Mouse (Mus musculus): Measurements from ENCODE around the gene Npy1r. TPM values are rescaled to one million over a fixed set of nuclear protein-coding genes. Genes with fewer than 3 reads are reported as not detected.

The Npy1r gene
- 0.33 and 0.55 TPM in 2 replicates for polyA plus RNA-seq (2012; rRNA removed)

- TF ChIP-seq CTCF (IDR thresholded peaks at IDR 0.05; ENCODE audit: control insufficient read depth, insufficient read depth, insufficient replicate concordance, low read depth, low read length) (no peak), POLR2A (IDR thresholded peaks at IDR 0.05; ENCODE audit: control insufficient read depth, low read depth, low read length) (no peak)
- no peaks in the 10 kb centered on the region for H3K36me3 ChIP-seq (ENCODE audit: control insufficient read depth, insufficient read depth, low read length)
- peak within 1 kb of the TSS; percentile 17 for H3K4me3 ChIP-seq (ENCODE audit: control insufficient read depth, low read depth, low read length)
- no peaks in the 10 kb centered on the region; the same call in 1 of the 2 replicates for H3K4me1 ChIP-seq (ENCODE audit: control insufficient read depth, insufficient read depth, low read length)
- H3K27ac ChIP-seq (ENCODE audit: control insufficient read depth, insufficient read depth, low read depth, low read length) = no peak within 1 kb of the TSS
- no peaks in the 10 kb centered on the region for H3K27me3 ChIP-seq (ENCODE audit: control insufficient read depth, insufficient read depth, low read length)
Observed at GRCm38 (mm10) chr8:66696970-66697843, at the start of gene Npy1r. TSS of gene Npy1r (plus strand) at chr8:66697192.

GRCm38 (mm10) chr8:66681261-66681660 lies 15.7 kb upstream of the Npy1r start:
- Histone ChIP-seq H3K36me3 (ENCODE audit: control insufficient read depth, insufficient read depth, low read length) (no peaks in the 10 kb centered on the region), H3K4me3 (ENCODE audit: control insufficient read depth, low read depth, low read length) (no peak overlapping the region), H3K27ac (ENCODE audit: control insufficient read depth, insufficient read depth, low read depth, low read length) (no peak overlapping the region), H3K4me1 (ENCODE audit: control insufficient read depth, insufficient read depth, low read length) (no peaks in the 10 kb centered on the region), H3K27me3 (ENCODE audit: control insufficient read depth, insufficient read depth, low read length) (no peaks in the 10 kb centered on the region)
- no peak for TF ChIP-seq CTCF (IDR thresholded peaks at IDR 0.05; ENCODE audit: control insufficient read depth, insufficient read depth, insufficient replicate concordance, low read depth, low read length)
- TF ChIP-seq POLR2A (IDR thresholded peaks at IDR 0.05; ENCODE audit: control insufficient read depth, low read depth, low read length) = no peak

- no peak within 1 kb of the TSS for H3K27ac ChIP-seq (ENCODE audit: control insufficient read depth, insufficient read depth, low read depth, low read length)
- peaks cover 2% of the 10 kb centered on the region; the same call in 1 of the 2 replicates for H3K4me1 ChIP-seq (ENCODE audit: control insufficient read depth, insufficient read depth, low read length)
- H3K36me3 ChIP-seq (ENCODE audit: control insufficient read depth, insufficient read depth, low read length) = no peaks in the 10 kb centered on the region
- no peak within 1 kb of the TSS; the same call in 1 of the 2 replicates for H3K4me3 ChIP-seq (ENCODE audit: control insufficient read depth, low read depth, low read length)
- TF ChIP-seq POLR2A (IDR thresholded peaks at IDR 0.05; ENCODE audit: control insufficient read depth, low read depth, low read length) = no peak
- TF ChIP-seq CTCF (IDR thresholded peaks at IDR 0.05; ENCODE audit: control insufficient read depth, insufficient read depth, insufficient replicate concordance, low read depth, low read length) = no peak
- peaks cover 3% of the 10 kb centered on the region for H3K27me3 ChIP-seq (ENCODE audit: control insufficient read depth, insufficient read depth, low read length)
Observed at GRCm38 (mm10) chr8:66687511-66688329, 9.3 kb upstream of the Npy1r start, which contains the start of gene Npy5r. TSS of gene Npy5r (minus strand) at chr8:66688128.

GRCm38 (mm10) chr8:66688395-66688794 lies 8.6 kb upstream of the Npy1r start:
- peaks cover 3% of the 10 kb centered on the region for H3K27me3 ChIP-seq (ENCODE audit: control insufficient read depth, insufficient read depth, low read length)
- H3K36me3 ChIP-seq (ENCODE audit: control insufficient read depth, insufficient read depth, low read length) = no peaks in the 10 kb centered on the region
- H3K27ac ChIP-seq (ENCODE audit: control insufficient read depth, insufficient read depth, low read depth, low read length) = no peak overlapping the region
- TF ChIP-seq CTCF (IDR thresholded peaks at IDR 0.05; ENCODE audit: control insufficient read depth, insufficient read depth, insufficient replicate concordance, low read depth, low read length) (no peak), POLR2A (IDR thresholded peaks at IDR 0.05; ENCODE audit: control insufficient read depth, low read depth, low read length) (no peak)
- H3K4me3 ChIP-seq (ENCODE audit: control insufficient read depth, low read depth, low read length) = no peak overlapping the region
- peaks cover 2% of the 10 kb centered on the region; the same call in 1 of the 2 replicates for H3K4me1 ChIP-seq (ENCODE audit: control insufficient read depth, insufficient read depth, low read length)

GRCm38 (mm10) chr8:66688799-66689198 lies 8.2 kb upstream of the Npy1r start:
- Histone ChIP-seq H3K36me3 (ENCODE audit: control insufficient read depth, insufficient read depth, low read length) (no peaks in the 10 kb centered on the region), H3K27ac (ENCODE audit: control insufficient read depth, insufficient read depth, low read depth, low read length) (no peak overlapping the region), H3K4me3 (ENCODE audit: control insufficient read depth, low read depth, low read length) (no peak overlapping the region), H3K27me3 (ENCODE audit: control insufficient read depth, insufficient read depth, low read length) (peaks cover 3% of the 10 kb centered on the region), H3K4me1 (ENCODE audit: control insufficient read depth, insufficient read depth, low read length) (peaks cover 2% of the 10 kb centered on the region; the same call in 1 of the 2 replicates)
- no peak for TF ChIP-seq CTCF (IDR thresholded peaks at IDR 0.05; ENCODE audit: control insufficient read depth, insufficient read depth, insufficient replicate concordance, low read depth, low read length)
- no peak for TF ChIP-seq POLR2A (IDR thresholded peaks at IDR 0.05; ENCODE audit: control insufficient read depth, low read depth, low read length)

GRCm38 (mm10) chr8:66690402-66690801 lies 6.6 kb upstream of the Npy1r start:
- no peak overlapping the region for H3K27ac ChIP-seq (ENCODE audit: control insufficient read depth, insufficient read depth, low read depth, low read length)
- peaks cover 3% of the 10 kb centered on the region for H3K27me3 ChIP-seq (ENCODE audit: control insufficient read depth, insufficient read depth, low read length)
- H3K4me1 ChIP-seq (ENCODE audit: control insufficient read depth, insufficient read depth, low read length) = peaks cover 2% of the 10 kb centered on the region; the same call in 1 of the 2 replicates
- H3K4me3 ChIP-seq (ENCODE audit: control insufficient read depth, low read depth, low read length) = no peak overlapping the region
- TF ChIP-seq POLR2A (IDR thresholded peaks at IDR 0.05; ENCODE audit: control insufficient read depth, low read depth, low read length) (no peak), CTCF (IDR thresholded peaks at IDR 0.05; ENCODE audit: control insufficient read depth, insufficient read depth, insufficient replicate concordance, low read depth, low read length) (no peak)
- no peaks in the 10 kb centered on the region for H3K36me3 ChIP-seq (ENCODE audit: control insufficient read depth, insufficient read depth, low read length)

- Histone ChIP-seq H3K27ac (ENCODE audit: control insufficient read depth, insufficient read depth, low read depth, low read length) (no peak overlapping the region), H3K36me3 (ENCODE audit: control insufficient read depth, insufficient read depth, low read length) (no peaks in the 10 kb centered on the region), H3K4me1 (ENCODE audit: control insufficient read depth, insufficient read depth, low read length) (no peaks in the 10 kb centered on the region; the same call in 1 of the 2 replicates), H3K27me3 (ENCODE audit: control insufficient read depth, insufficient read depth, low read length) (no peaks in the 10 kb centered on the region), H3K4me3 (ENCODE audit: control insufficient read depth, low read depth, low read length) (no peak overlapping the region)
- TF ChIP-seq POLR2A (IDR thresholded peaks at IDR 0.05; ENCODE audit: control insufficient read depth, low read depth, low read length) (no peak), CTCF (IDR thresholded peaks at IDR 0.05; ENCODE audit: control insufficient read depth, insufficient read depth, insufficient replicate concordance, low read depth, low read length) (no peak)
Observed at GRCm38 (mm10) chr8:66698011-66698410, 1.0 kb downstream of the Npy1r start.
